Mouse (Mus musculus): ENCODE measurements around the gene Itgbl1.
"Not testable (repeated sequence)": the region's sequence is repeated elsewhere in the genome, so short reads cannot be mapped to it uniquely, and the experiment has no call there.

Itgbl1 gene

GRCm38 (mm10) chr14:123659921-123660385 is at the start of gene Itgbl1:
Itgbl1 (plus strand) TSS chr14:123659971.
- DNase-seq = no peak

GRCm38 (mm10) chr14:123622969-123623368 is 36.8 kb upstream of the Itgbl1 start:
- DNase-seq = no peak

GRCm38 (mm10) chr14:123626501-123627179 is 33.1 kb upstream of the Itgbl1 start, which contains the start of gene Nalcn:
Nalcn (minus strand) TSS chr14:123627144.
- DNase-seq = no peak

GRCm38 (mm10) chr14:123627180-123627562 is 32.6 kb upstream of the Itgbl1 start:
- no peak for DNase-seq

GRCm38 (mm10) chr14:123661091-123661491 is 1.3 kb downstream of the Itgbl1 start:
- DNase-seq = peak; percentile 2

- DNase-seq = no peak
Observed at GRCm38 (mm10) chr14:123662386-123662785, 2.6 kb downstream of the Itgbl1 start.

- DNase-seq = no peak
Observed at GRCm38 (mm10) chr14:123663206-123663605, 3.4 kb downstream of the Itgbl1 start.

GRCm38 (mm10) chr14:123664451-123664850 is 4.7 kb downstream of the Itgbl1 start:
- DNase-seq = no peak

GRCm38 (mm10) chr14:123671076-123671475 is 11.3 kb downstream of the Itgbl1 start:
- DNase-seq = not testable (repeated sequence)

GRCm38 (mm10) chr14:123678091-123678490 is 18.3 kb downstream of the Itgbl1 start:
- DNase-seq = no peak

- DNase-seq = no peak
Observed at GRCm38 (mm10) chr14:123714751-123715150, 55.0 kb downstream of the Itgbl1 start.

GRCm38 (mm10) chr14:123742055-123742454 is 82.3 kb downstream of the Itgbl1 start:
- no peak for DNase-seq

- DNase-seq = no peak
Observed at GRCm38 (mm10) chr14:123751017-123751416, 91.2 kb downstream of the Itgbl1 start.

GRCm38 (mm10) chr14:123759534-123759933 is 99.8 kb downstream of the Itgbl1 start:
- no peak for DNase-seq

GRCm38 (mm10) chr14:123760079-123760478 is 100.3 kb downstream of the Itgbl1 start:
- DNase-seq = no peak

GRCm38 (mm10) chr14:123801744-123802143 is 142.0 kb downstream of the Itgbl1 start:
- DNase-seq = no peak

GRCm38 (mm10) chr14:123837662-123838061 is 177.9 kb downstream of the Itgbl1 start:
- no peak for DNase-seq

- no peak for DNase-seq
Observed at GRCm38 (mm10) chr14:123843675-123844425, 184.1 kb downstream of the Itgbl1 start.

- DNase-seq = no peak
Observed at GRCm38 (mm10) chr14:123864531-123864930, 204.8 kb downstream of the Itgbl1 start.

- no peak for DNase-seq
Observed at GRCm38 (mm10) chr14:123865779-123866726, 206.3 kb downstream of the Itgbl1 start.

- DNase-seq = no peak
Observed at GRCm38 (mm10) chr14:123927903-123928302, 268.1 kb downstream of the Itgbl1 start.

- DNase-seq = no peak
Observed at GRCm38 (mm10) chr14:123966531-123966930, 306.8 kb downstream of the Itgbl1 start.

GRCm38 (mm10) chr14:123967996-123968395 is 308.2 kb downstream of the Itgbl1 start:
- DNase-seq = no peak
